Mouse (Mus musculus) lung, postnatal 0 days (tissue): Measurements from ENCODE around the gene Txn2. TPM values are rescaled to one million over a fixed set of nuclear protein-coding genes. Genes with fewer than 3 reads are reported as not detected.
A peak's percentile ranks its signal among the peaks of the same experiment; 100 is the strongest.

Source experiments
- ATAC-seq: fragments of 200-750 bp; cut with Nextera tagmentation; 2 replicates; pipeline ENCODE4 v1.8.0; 2017; ENCODE audit warnings: moderate library complexity
- DNase-seq: peaks from one replicate; pipeline ENCODE4 v3.0.0-alpha.2; 2016; ENCODE audit warnings: low spot score
- H3K27ac ChIP-seq: fragments of 300-500 bp; sonication (generic); 2 replicates; pipeline ENCODE4 v1.5.1; 2014; ENCODE audit warnings: antibody characterized with exemption, mild to moderate bottlenecking, low read length, mixed read lengths
- H3K27me3 ChIP-seq: fragments of 300-500 bp; sonication (generic); replicated peaks from 2 replicates; pipeline ENCODE4 v1.6.1; 2014; ENCODE audit warnings: low read length, mixed read lengths; ENCODE audit not compliant: insufficient read depth
- H3K36me3 ChIP-seq: fragments of 300-500 bp; sonication (generic); 2 replicates; pipeline ENCODE4 v1.6.1; 2014; ENCODE audit warnings: low read length, mixed read lengths; ENCODE audit not compliant: insufficient read depth
- H3K4me1 ChIP-seq: fragments of 300-500 bp; sonication (generic); 2 replicates; pipeline ENCODE4 v1.6.1; 2014; ENCODE audit warnings: antibody characterized with exemption, low read depth, low read length, mixed read lengths; ENCODE audit not compliant: insufficient read depth
- H3K4me2 ChIP-seq: fragments of 300-500 bp; sonication (generic); replicated peaks from 2 replicates; pipeline ENCODE4 v1.6.1; 2014; ENCODE audit warnings: low read depth, mild to moderate bottlenecking, low read length, moderate library complexity, mixed read lengths
- H3K4me3 ChIP-seq: fragments of 300-500 bp; sonication (generic); 2 replicates; pipeline ENCODE4 v1.5.1; 2014; ENCODE audit warnings: low read depth, low read length
- H3K9ac ChIP-seq: fragments of 300-500 bp; sonication (generic); replicated peaks from 2 replicates; pipeline ENCODE4 v1.6.1; 2014; ENCODE audit warnings: low read depth, mild to moderate bottlenecking
- H3K9me3 ChIP-seq: fragments of 300-500 bp; sonication (generic); 2 replicates; pipeline ENCODE4 v1.6.1; 2016; ENCODE audit warnings: low read length, mixed read lengths
- CTCF ChIP-seq: IDR thresholded peaks from 2 replicates; pipeline ENCODE4 v1.5.1; 2016; ENCODE audit warnings: antibody characterized with exemption, mild to moderate bottlenecking
- EP300 ChIP-seq: IDR thresholded peaks from 2 replicates; pipeline ENCODE4 v1.6.1; 2016; ENCODE audit warnings: antibody characterized with exemption, mild to moderate bottlenecking, control low read depth
- WGBS: fragments of 180-500 bp; shearing (Covaris S2); extraction: QIAGEN DNeasy Blood & Tissue Kit; methylation state at CpG from one replicate; pipeline ENCODE4 v1.1.7; 2014; 5-methylcytosine and 5-hydroxymethylcytosine counted together
- polyA plus RNA-seq: library from polyadenylated mRNA; unstranded; fragments of >200 nt; fragmentation: Nextera tagmentation; extraction: Ambion mirVana; gene quantifications from 2 replicates; pipeline ENCODE4 v1.2.1, GENCODE M21; 2015

Txn2 gene
- polyA plus RNA-seq, 1 experiment from 2014 or later = 122 TPM

- no peak for DNase-seq
- Histone ChIP-seq H3K4me2 (no peak overlapping the region), H3K9me3 (no peaks in the 10 kb centered on the region), H3K4me1 (peaks cover 6% of the 10 kb centered on the region), H3K27ac (no peak overlapping the region), H3K27me3 (no peaks in the 10 kb centered on the region), H3K36me3 (no peaks in the 10 kb centered on the region), H3K4me3 (no peak overlapping the region), H3K9ac (no peak overlapping the region)
- TF ChIP-seq EP300 (no peak), CTCF (no peak)
- ATAC-seq = no peak
- 55% methylated on average over 6 of the region's 6 CpGs for WGBS
These were observed 2.3 kb upstream of the Txn2 start for GRCm38 (mm10) chr15:77930986-77931688.

GRCm38 (mm10) chr15:77929804-77930203 is 998 bp upstream of the Txn2 start:
- Histone ChIP-seq H3K27ac (no peak overlapping the region), H3K9me3 (no peaks in the 10 kb centered on the region), H3K4me3 (peak overlapping the region; percentile 30; the same call in 1 of the 2 replicates), H3K27me3 (no peaks in the 10 kb centered on the region), H3K36me3 (0 out of 2 replicates have a peak, but pooled peaks cover 2% of the 10 kb centered on the region), H3K4me2 (peak overlapping the region; percentile 60), H3K9ac (0 out of 2 replicates have a peak overlapping the region, but pooled peaks have one; percentile 5), H3K4me1 (peaks cover 6% of the 10 kb centered on the region)
- TF ChIP-seq EP300 (no peak), CTCF (no peak)
- WGBS = 47% methylated on average over 8 of the region's 8 CpGs
- no peak for DNase-seq
- ATAC-seq = no peak

GRCm38 (mm10) chr15:77928091-77928490 is 715 bp downstream of the Txn2 start:
- H3K36me3 ChIP-seq = 0 out of 2 replicates have a peak, but pooled peaks cover 7% of the 10 kb centered on the region
- ATAC-seq (no peak), DNase-seq (peak; percentile 36)
- WGBS = 18% methylated on average over 4 of the region's 4 CpGs
- TF ChIP-seq EP300 = no peak
- TF ChIP-seq CTCF = no peak
- H3K27ac ChIP-seq = peak overlapping the region; percentile 90
- no peaks in the 10 kb centered on the region for H3K27me3 ChIP-seq
- H3K4me3 ChIP-seq = peak overlapping the region; percentile 51
- H3K9ac ChIP-seq = peak overlapping the region; percentile 43; the same call in 1 of the 2 replicates
- H3K9me3 ChIP-seq = no peaks in the 10 kb centered on the region
- H3K4me1 ChIP-seq = peaks cover 6% of the 10 kb centered on the region
- peak overlapping the region; percentile 61 for H3K4me2 ChIP-seq

GRCm38 (mm10) chr15:77926921-77927320 is 1.9 kb downstream of the Txn2 start:
- no peaks in the 10 kb centered on the region for H3K27me3 ChIP-seq
- ATAC-seq (no peak), DNase-seq (no peak)
- H3K27ac ChIP-seq = no peak overlapping the region
- no peak overlapping the region for H3K9ac ChIP-seq
- 95% methylated on average over 5 of the region's 5 CpGs for WGBS
- H3K36me3 ChIP-seq = 0 out of 2 replicates have a peak, but pooled peaks cover 7% of the 10 kb centered on the region
- peaks cover 6% of the 10 kb centered on the region for H3K4me1 ChIP-seq
- no peaks in the 10 kb centered on the region for H3K9me3 ChIP-seq
- H3K4me3 ChIP-seq = no peak overlapping the region
- no peak overlapping the region for H3K4me2 ChIP-seq
- TF ChIP-seq CTCF (no peak), EP300 (no peak)

- H3K27me3 ChIP-seq = no peaks in the 10 kb centered on the region
- H3K27ac ChIP-seq = no peak overlapping the region
- ATAC-seq (no peak), DNase-seq (no peak)
- TF ChIP-seq CTCF = no peak
- TF ChIP-seq EP300 = no peak
- WGBS = 93% methylated on average over 2 of the region's 2 CpGs
- H3K36me3 ChIP-seq = 0 out of 2 replicates have a peak, but pooled peaks cover 7% of the 10 kb centered on the region
- H3K4me2 ChIP-seq = no peak overlapping the region
- no peak overlapping the region for H3K9ac ChIP-seq
- no peak overlapping the region for H3K4me3 ChIP-seq
- H3K4me1 ChIP-seq = peaks cover 6% of the 10 kb centered on the region
- H3K9me3 ChIP-seq = no peaks in the 10 kb centered on the region
These were observed 3.6 kb downstream of the Txn2 start for GRCm38 (mm10) chr15:77925195-77925594.

- no peak overlapping the region for H3K4me3 ChIP-seq
- no peak overlapping the region for H3K9ac ChIP-seq
- ATAC-seq (no peak), DNase-seq (peak; percentile 20)
- no peaks in the 10 kb centered on the region for H3K27me3 ChIP-seq
- TF ChIP-seq CTCF = no peak
- TF ChIP-seq EP300 = no peak
- H3K4me2 ChIP-seq = no peak overlapping the region
- no peak overlapping the region; the same call in 1 of the 2 replicates for H3K27ac ChIP-seq
- 61% methylated on average over 9 of the region's 9 CpGs for WGBS
- no peaks in the 10 kb centered on the region for H3K9me3 ChIP-seq
- H3K4me1 ChIP-seq = peaks cover 6% of the 10 kb centered on the region
- H3K36me3 ChIP-seq = 0 out of 2 replicates have a peak, but pooled peaks cover 7% of the 10 kb centered on the region
These were observed 5.4 kb downstream of the Txn2 start for GRCm38 (mm10) chr15:77923267-77924035.
